Mouse (Mus musculus) myocyte (in vitro differentiated cells): ENCODE data around the gene Kif1b.

Experiments used
- CEBPB ChIP-seq: IDR thresholded peaks from 2 replicates; pipeline ENCODE4 v1.6.1; 2011; ENCODE audit warnings: mild to moderate bottlenecking, moderate library complexity; ENCODE audit not compliant: poor library complexity, insufficient read depth, severe bottlenecking
- E2F4 ChIP-seq: IDR thresholded peaks from one replicate; pipeline ENCODE4 v1.6.1; 2011; ENCODE audit warnings: mild to moderate bottlenecking, control low read depth, moderate library complexity; ENCODE audit not compliant: insufficient read depth
- MAX ChIP-seq: IDR thresholded peaks from one replicate; pipeline ENCODE4 v1.6.1; 2011; ENCODE audit warnings: low read depth, mild to moderate bottlenecking, control low read depth
- MYOD1 ChIP-seq, 3 experiments: IDR thresholded peaks; one replicate each; pipeline ENCODE4 v1.6.1; 2011; ENCODE audit warnings: control low read depth in 2 of 3, low read depth in 2 of 3, mild to moderate bottlenecking in 2 of 3, moderate library complexity in 1 of 3; ENCODE audit not compliant: insufficient read length in 2 of 3, control insufficient read depth in 1 of 3
- MYOG ChIP-seq, 3 experiments: IDR thresholded peaks; one replicate each; pipeline ENCODE4 v1.6.1; 2011; ENCODE audit warnings: control low read depth in 2 of 3, low read depth in 2 of 3, mild to moderate bottlenecking in 2 of 3; ENCODE audit not compliant: insufficient read length in 2 of 3, control insufficient read depth in 1 of 3, insufficient read depth in 1 of 3
- POLR2A ChIP-seq: IDR thresholded peaks from one replicate; pipeline ENCODE4 v1.6.1; 2011; ENCODE audit warnings: low read depth, mild to moderate bottlenecking, control low read depth, moderate library complexity; ENCODE audit not compliant: insufficient read length
- POLR2AphosphoS2 ChIP-seq: IDR thresholded peaks from one replicate; pipeline ENCODE4 v1.6.1; 2011; ENCODE audit warnings: low read depth, control low read depth; ENCODE audit not compliant: insufficient read length
- REST ChIP-seq: IDR thresholded peaks from one replicate; pipeline ENCODE4 v1.6.1; 2011; ENCODE audit warnings: mild to moderate bottlenecking, control low read depth, moderate library complexity; ENCODE audit not compliant: insufficient read depth, insufficient read length
- SRF ChIP-seq: IDR thresholded peaks from one replicate; pipeline ENCODE4 v1.6.1; 2011; ENCODE audit warnings: low read depth; ENCODE audit not compliant: control insufficient read depth, insufficient read length
- TCF12 ChIP-seq: IDR thresholded peaks from one replicate; pipeline ENCODE4 v1.6.1; 2011; ENCODE audit warnings: mild to moderate bottlenecking, control low read depth; ENCODE audit not compliant: poor library complexity, insufficient read depth, severe bottlenecking

DNA sequence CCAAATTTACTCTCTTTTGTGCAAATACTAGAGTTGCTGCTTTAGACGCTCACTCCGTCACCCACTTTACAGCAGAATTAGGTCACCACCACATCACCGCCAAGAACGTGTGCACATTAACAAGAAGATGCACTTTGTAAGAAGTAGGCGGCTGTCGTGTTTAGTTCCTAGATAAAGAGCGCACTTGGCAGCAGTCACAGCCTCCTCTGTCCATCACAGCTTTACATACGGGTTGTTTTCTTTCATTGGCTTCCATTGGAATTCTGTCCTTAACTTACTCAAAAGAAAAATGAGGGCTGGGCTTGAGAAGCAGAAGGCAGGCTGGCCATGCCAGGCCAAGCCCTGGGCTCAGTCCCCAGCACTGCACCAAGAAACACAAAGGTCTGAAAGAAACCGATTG is 11.6 kb upstream of the Kif1b start:
- TF ChIP-seq POLR2A (no peak), MAX (no peak), REST (no peak), E2F4 (no peak), SRF (no peak), TCF12 (no peak), POLR2AphosphoS2 (no peak), MYOD1 (IDR thresholded peaks at IDR 0.05; ENCODE audit: control insufficient read depth in 1 of 3, insufficient read length in 2 of 3, low read depth in 2 of 3) (no peak), MYOG (IDR thresholded peaks at IDR 0.05; ENCODE audit: control insufficient read depth in 1 of 3, insufficient read depth in 1 of 3, insufficient read length in 2 of 3, low read depth in 2 of 3) (no peak), CEBPB (no peak)
